Comparison of ENCODE assay signal across 7 mouse cellular contexts in the genomic region with DNA sequence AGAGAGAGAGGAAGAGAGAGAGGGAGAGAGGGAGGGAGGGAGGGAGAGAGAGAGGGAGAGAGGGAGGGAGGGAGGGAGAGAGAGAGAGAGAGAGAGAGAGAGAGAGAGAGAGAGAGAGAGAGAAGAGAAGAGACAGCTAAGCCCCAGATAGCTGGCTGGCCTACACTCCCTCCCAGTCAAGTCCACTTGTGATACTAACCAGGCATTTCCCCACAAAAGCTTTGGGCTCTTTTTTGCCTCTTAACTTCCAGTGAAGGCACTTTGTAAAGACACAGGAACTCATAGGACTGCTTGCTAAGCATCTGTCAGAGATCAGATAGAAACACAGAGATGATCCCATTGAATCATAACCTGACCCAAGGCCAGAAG.
DNase-seq lines count a peak whose midpoint lies in the region; ATAC-seq lines count a peak whose summit lies in the region.
"Not testable (repeated sequence)": the region's sequence is repeated elsewhere in the genome, so short reads cannot be mapped to it uniquely, and the experiment has no call there.

No protein-coding gene starts in this region.

- peaks cover 41% of the 10 kb centered on the region for H3K4me1 ChIP-seq in embryonic facial prominence, embryonic 15.5 days
- peaks cover 93% of the 10 kb centered on the region for H3K4me1 ChIP-seq in heart, embryonic 13.5 days
- peaks cover 21% of the 10 kb centered on the region for H3K4me1 ChIP-seq in hindbrain, embryonic 13.5 days (replicated peaks)
- peaks cover 19% of the 10 kb centered on the region for H3K4me1 ChIP-seq in kidney, embryonic 16.5 days (ENCODE audit: insufficient read depth, low read length)
- peaks cover 42% of the 10 kb centered on the region for H3K4me1 ChIP-seq in liver, embryonic 11.5 days (replicated peaks; ENCODE audit: control insufficient read depth, insufficient read depth, low read length)
- H3K4me1 ChIP-seq in megakaryocyte, embryonic 14.5 days: peaks cover 98% of the 10 kb centered on the region
- peaks cover 47% of the 10 kb centered on the region for H3K4me1 ChIP-seq in stomach, embryonic 16.5 days (ENCODE audit: control insufficient read depth, insufficient read depth, low read length)

- not testable (repeated sequence) for H3K4me3 ChIP-seq in embryonic facial prominence, embryonic 15.5 days (replicated peaks); heart, embryonic 13.5 days; hindbrain, embryonic 13.5 days; kidney, embryonic 16.5 days (ENCODE audit: low read length); liver, embryonic 11.5 days (ENCODE audit: low read depth, low read length); stomach, embryonic 16.5 days (replicated peaks; ENCODE audit: low read length)
- peak overlapping the region; percentile 87 for H3K4me3 ChIP-seq in megakaryocyte, embryonic 14.5 days (replicated peaks)

- H3K27ac ChIP-seq in embryonic facial prominence, embryonic 15.5 days (replicated peaks): peak overlapping the region; percentile 61; the same call in 1 of the 2 replicates
- H3K27ac ChIP-seq in heart, embryonic 13.5 days (replicated peaks): peak overlapping the region; percentile 97
- 0 out of 2 replicates have a peak overlapping the region, but pooled peaks have one; percentile 2 for H3K27ac ChIP-seq in hindbrain, embryonic 13.5 days
- H3K27ac ChIP-seq in kidney, embryonic 16.5 days (ENCODE audit: low read length): peak overlapping the region; percentile 56; the same call in 1 of the 2 replicates
- 0 out of 2 replicates have a peak overlapping the region, but pooled peaks have one; percentile 33 for H3K27ac ChIP-seq in liver, embryonic 11.5 days (ENCODE audit: low read depth, low read length)
- peak overlapping the region; percentile 93 for H3K27ac ChIP-seq in stomach, embryonic 16.5 days (ENCODE audit: low read length)

- not testable (repeated sequence) for H3K27me3 ChIP-seq in embryonic facial prominence, embryonic 15.5 days; heart, embryonic 13.5 days (replicated peaks); hindbrain, embryonic 13.5 days; kidney, embryonic 16.5 days (ENCODE audit: insufficient read depth, low read length); liver, embryonic 11.5 days (replicated peaks; ENCODE audit: control insufficient read depth, insufficient read depth, low read length); megakaryocyte, embryonic 14.5 days (replicated peaks); stomach, embryonic 16.5 days (ENCODE audit: control insufficient read depth, insufficient read depth, low read length)

- not testable (repeated sequence) for H3K9me3 ChIP-seq in embryonic facial prominence, embryonic 15.5 days (replicated peaks); heart, embryonic 13.5 days; hindbrain, embryonic 13.5 days; kidney, embryonic 16.5 days (ENCODE audit: low read length); liver, embryonic 11.5 days (ENCODE audit: control insufficient read depth, low read length); megakaryocyte, embryonic 14.5 days; stomach, embryonic 16.5 days (replicated peaks; ENCODE audit: control insufficient read depth, low read length)

- not testable (repeated sequence) for H3K4me2 ChIP-seq in embryonic facial prominence, embryonic 15.5 days (replicated peaks); hindbrain, embryonic 13.5 days; kidney, embryonic 16.5 days (replicated peaks; ENCODE audit: low read depth, low read length); liver, embryonic 11.5 days
- peak overlapping the region; percentile 51 for H3K4me2 ChIP-seq in heart, embryonic 13.5 days
- H3K4me2 ChIP-seq in stomach, embryonic 16.5 days (ENCODE audit: low read depth, low read length): 0 out of 2 replicates have a peak overlapping the region, but pooled peaks have one; percentile 20

- H3K36me3 ChIP-seq in embryonic facial prominence, embryonic 15.5 days; heart, embryonic 13.5 days; hindbrain, embryonic 13.5 days; kidney, embryonic 16.5 days (ENCODE audit: insufficient read depth, low read length); liver, embryonic 11.5 days (ENCODE audit: control insufficient read depth, insufficient read depth, low read length); stomach, embryonic 16.5 days (ENCODE audit: control insufficient read depth, insufficient read depth, low read length): not testable (repeated sequence)
- peaks cover 91% of the 10 kb centered on the region for H3K36me3 ChIP-seq in megakaryocyte, embryonic 14.5 days (replicated peaks; ENCODE audit: low read length)

- ATAC-seq in embryonic facial prominence, embryonic 15.5 days (ENCODE audit: insufficient number of reproducible peaks, low FRiP score, low TSS enrichment, low read depth); heart, embryonic 13.5 days (ENCODE audit: extremely low read depth, insufficient number of reproducible peaks, low FRiP score, low TSS enrichment); hindbrain, embryonic 13.5 days (ENCODE audit: low FRiP score); kidney, embryonic 16.5 days (ENCODE audit: low FRiP score, low TSS enrichment); liver, embryonic 11.5 days (replicated peaks; ENCODE audit: low FRiP score): not testable (repeated sequence)
- peak; percentile 69 for ATAC-seq in stomach, embryonic 16.5 days (ENCODE audit: insufficient read depth, low FRiP score)

- not testable (repeated sequence) for DNase-seq in liver, embryonic 11.5 days (ENCODE audit: low spot score)

- not testable (repeated sequence) for H3K9ac ChIP-seq in embryonic facial prominence, embryonic 15.5 days; hindbrain, embryonic 13.5 days; kidney, embryonic 16.5 days (replicated peaks; ENCODE audit: low read length); liver, embryonic 11.5 days (ENCODE audit: low read depth, low read length); stomach, embryonic 16.5 days (ENCODE audit: low read length)
- H3K9ac ChIP-seq in heart, embryonic 13.5 days: peak overlapping the region; percentile 60

Comparison
In these comparisons a context has a peak if more than half of its experiments do, and no peak if none do; other contexts are left out.
1. H3K27ac ChIP-seq: peak in every context shown above with its lines; median percentile 97 in heart, embryonic 13.5 days; 93 in stomach, embryonic 16.5 days; 61 in embryonic facial prominence, embryonic 15.5 days; 56 in kidney, embryonic 16.5 days; 33 in liver, embryonic 11.5 days; 2 in hindbrain, embryonic 13.5 days.